Mouse (Mus musculus): ENCODE measurements around the gene Pelp1. TPM values are rescaled to one million over a fixed set of nuclear protein-coding genes. Genes with fewer than 3 reads are reported as not detected.

The Pelp1 gene
- polyA plus RNA-seq, 1 experiment = 15.5 TPM

DNA sequence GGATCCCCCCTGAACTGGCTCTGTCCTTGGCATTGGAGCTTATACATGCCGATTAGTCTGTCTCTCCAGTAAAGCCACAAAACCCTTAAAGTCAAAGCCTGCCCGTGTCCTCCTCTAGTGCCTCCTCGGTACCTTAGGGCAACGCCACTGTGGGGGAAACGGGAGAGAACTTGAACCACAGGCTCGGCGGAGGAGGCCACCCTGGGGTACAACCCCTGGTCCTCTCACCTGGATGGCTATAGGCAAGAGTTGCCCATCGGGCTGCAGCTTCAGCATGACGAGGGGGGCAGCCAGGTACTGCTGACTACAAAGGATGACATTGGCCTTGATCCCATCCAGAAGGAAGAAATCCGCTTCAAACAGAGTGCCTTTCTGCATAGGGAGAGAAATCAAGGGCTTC, 62.0 kb downstream of the Pelp1 start:
- 80% methylated on average over 10 of the region's 10 CpGs for WGBS
- peaks cover 7% of the 10 kb centered on the region for H3K27me3 ChIP-seq (ENCODE audit: control insufficient read depth, insufficient read depth, low read length)
- H3K4me1 ChIP-seq (ENCODE audit: control insufficient read depth, insufficient read depth, insufficient read length) = no peaks in the 10 kb centered on the region

DNA sequence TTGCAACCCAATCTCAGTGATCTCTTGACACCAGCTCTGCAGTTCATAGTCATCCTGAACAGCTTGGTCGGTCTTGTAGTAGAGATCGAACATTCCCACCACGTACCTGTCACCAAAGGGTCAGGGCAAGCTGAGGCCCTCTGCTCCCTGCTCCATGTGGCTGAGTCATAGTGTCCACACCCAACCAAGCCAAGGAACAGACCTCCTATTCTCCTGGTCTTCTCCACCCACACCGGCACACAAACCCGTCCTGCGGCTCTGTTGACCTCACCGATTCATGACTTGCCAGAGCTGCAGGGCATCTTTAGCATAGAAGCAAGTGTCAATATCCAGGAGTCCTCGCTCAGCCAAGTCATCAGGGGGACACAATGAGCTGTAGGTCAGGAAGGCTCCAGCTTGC, 64.3 kb downstream of the Pelp1 start:
- TF ChIP-seq CTCF (IDR thresholded peaks at IDR 0.05; ENCODE audit: extremely low read depth, insufficient read depth, insufficient read length, insufficient replicate concordance) = no peak
- Histone ChIP-seq H3K36me3 (ENCODE audit: control insufficient read depth, insufficient read depth, low read length) (no peaks in the 10 kb centered on the region), H3K27me3 (ENCODE audit: control insufficient read depth, insufficient read depth, low read length) (no peaks in the 10 kb centered on the region), H3K27ac (ENCODE audit: insufficient read depth, low read length) (no peak overlapping the region), H3K4me3 (ENCODE audit: extremely low read depth, insufficient read depth, insufficient read length) (no peak overlapping the region), H3K4me1 (ENCODE audit: control insufficient read depth, insufficient read depth, insufficient read length) (no peaks in the 10 kb centered on the region)
- 94% methylated on average over 8 of the region's 8 CpGs for WGBS
- DNase-seq (ENCODE audit: low read depth in 1 of 2, low spot score in 2 of 2) = no peak

More for the DNA sequence above, 62.0 kb downstream of the Pelp1 start:
- Histone ChIP-seq H3K27ac (ENCODE audit: insufficient read depth, low read length) (no peak overlapping the region), H3K4me3 (ENCODE audit: extremely low read depth, insufficient read depth, insufficient read length) (no peak overlapping the region), H3K36me3 (ENCODE audit: control insufficient read depth, insufficient read depth, low read length) (no peaks in the 10 kb centered on the region)
- no peak for TF ChIP-seq CTCF (IDR thresholded peaks at IDR 0.05; ENCODE audit: extremely low read depth, insufficient read depth, insufficient read length, insufficient replicate concordance)
- no peak for TF ChIP-seq POLR2A (IDR thresholded peaks at IDR 0.05; ENCODE audit: low read depth, low read length)
- DNase-seq (ENCODE audit: low read depth in 1 of 2, low spot score in 2 of 2) = no peak

DNA sequence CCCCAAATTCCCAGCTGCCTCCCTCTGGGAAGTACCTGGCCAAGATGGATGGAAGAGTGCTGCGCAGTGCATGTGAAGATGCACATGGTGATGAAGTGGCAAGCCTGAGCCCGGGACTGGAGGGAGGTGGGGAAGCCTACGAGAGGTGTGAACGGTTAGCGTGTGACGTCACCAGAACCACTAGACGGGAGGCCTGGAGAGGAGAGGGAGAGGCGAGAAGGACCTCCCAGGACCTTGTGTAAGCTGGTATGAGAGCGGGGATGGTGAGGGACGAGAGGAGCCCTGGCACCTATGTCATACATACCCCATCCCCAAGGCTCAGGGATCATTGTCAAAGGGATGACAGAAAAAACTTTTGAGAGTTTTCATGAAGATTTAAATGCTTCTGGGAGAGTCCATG, 64.8 kb downstream of the Pelp1 start:
- H3K4me1 ChIP-seq (ENCODE audit: control insufficient read depth, insufficient read depth, insufficient read length) = no peaks in the 10 kb centered on the region
- TF ChIP-seq POLR2A (IDR thresholded peaks at IDR 0.05; ENCODE audit: low read depth, low read length) (no peak), CTCF (IDR thresholded peaks at IDR 0.05; ENCODE audit: extremely low read depth, insufficient read depth, insufficient read length, insufficient replicate concordance) (no peak)
- WGBS = 81% methylated on average over 10 of the region's 10 CpGs
- H3K27ac ChIP-seq (ENCODE audit: insufficient read depth, low read length) = no peak overlapping the region
- no peaks in the 10 kb centered on the region for H3K27me3 ChIP-seq (ENCODE audit: control insufficient read depth, insufficient read depth, low read length)
- no peak overlapping the region for H3K4me3 ChIP-seq (ENCODE audit: extremely low read depth, insufficient read depth, insufficient read length)
- no peak for DNase-seq (ENCODE audit: low read depth in 1 of 2, low spot score in 2 of 2)
- no peaks in the 10 kb centered on the region for H3K36me3 ChIP-seq (ENCODE audit: control insufficient read depth, insufficient read depth, low read length)

Other genes starting within 250 kb of the Pelp1 start
- 0.32 and 0.40 TPM in 2 replicates for gene Slc16a11, start 197.3 kb downstream of the Pelp1 start, polyA plus RNA-seq (2012; rRNA removed)
- 5.3 and 5.6 TPM in 2 replicates for gene Slc16a13, start 189.0 kb downstream of the Pelp1 start, polyA plus RNA-seq (2012; rRNA removed)
- gene Bcl6b, start 180.2 kb downstream of the Pelp1 start, polyA plus RNA-seq (2012; rRNA removed) = 3.7 and 5.6 TPM in 2 replicates
- gene 0610010K14Rik, start 172.1 kb downstream of the Pelp1 start, polyA plus RNA-seq (2012; rRNA removed) = 60.0 and 85.5 TPM in 2 replicates
- 5.1 and 5.8 TPM in 2 replicates for gene Gm21988, start 170.2 kb downstream of the Pelp1 start, polyA plus RNA-seq (2012; rRNA removed)
- 83.7 and 101 TPM in 2 replicates for gene Rnasek, start 170.2 kb downstream of the Pelp1 start, polyA plus RNA-seq (2012; rRNA removed)
- 21.1 and 21.4 TPM in 2 replicates for gene Alox12, start 154.7 kb downstream of the Pelp1 start, polyA plus RNA-seq (2012; rRNA removed)
- gene Alox12e, start 87.4 kb downstream of the Pelp1 start, polyA plus RNA-seq (2012; rRNA removed) = 0.12 and 0.13 TPM in 2 replicates
- 2.5 and 4.1 TPM in 2 replicates for gene Alox15, start 58.0 kb downstream of the Pelp1 start, polyA plus RNA-seq (2012; rRNA removed)
- 145 TPM in 2 replicates for gene Arrb2, start 22.6 kb upstream of the Pelp1 start, polyA plus RNA-seq (2012; rRNA removed)
- 24.6 and 29.2 TPM in 2 replicates for gene Med11, start 41.9 kb upstream of the Pelp1 start, polyA plus RNA-seq (2012; rRNA removed)
- gene Zmynd15, start 49.4 kb upstream of the Pelp1 start, polyA plus RNA-seq (2012; rRNA removed) = 10.5 and 10.6 TPM in 2 replicates
- gene Cxcl16, start 50.0 kb upstream of the Pelp1 start, polyA plus RNA-seq (2012; rRNA removed) = 28.8 TPM in 2 replicates
- gene Tm4sf5, start 95.2 kb upstream of the Pelp1 start, polyA plus RNA-seq (2012; rRNA removed) = 0.77 and 1.3 TPM in 2 replicates
- gene Vmo1, start 104.6 kb upstream of the Pelp1 start, polyA plus RNA-seq (2012; rRNA removed) = 0.25 and 0.32 TPM in 2 replicates
- 0.18 TPM in 1 of 2 replicates, not detected in the other for gene Gltpd2, start 109.2 kb upstream of the Pelp1 start, polyA plus RNA-seq (2012; rRNA removed)
- 125 and 155 TPM in 2 replicates for gene Psmb6, start 115.3 kb upstream of the Pelp1 start, polyA plus RNA-seq (2012; rRNA removed)
- not detected in 2 replicates for gene Gm40193, start 122.9 kb upstream of the Pelp1 start, polyA plus RNA-seq (2012; rRNA removed)
- gene Pld2, start 130.0 kb upstream of the Pelp1 start, polyA plus RNA-seq (2012; rRNA removed) = 12.3 and 13.9 TPM in 2 replicates
- gene Mink1, start 152.8 kb upstream of the Pelp1 start, polyA plus RNA-seq (2012; rRNA removed) = 74.8 and 91.9 TPM in 2 replicates
- gene 4930544D05Rik, start 205.8 kb upstream of the Pelp1 start, polyA plus RNA-seq (2012; rRNA removed) = not detected in 2 replicates
- gene Chrne, start 209.2 kb upstream of the Pelp1 start, polyA plus RNA-seq (2012; rRNA removed) = 0.66 and 0.99 TPM in 2 replicates
- gene Gp1ba, start 229.1 kb upstream of the Pelp1 start, polyA plus RNA-seq (2012; rRNA removed) = 6.8 and 9.3 TPM in 2 replicates
- gene Rnf167, start 237.2 kb upstream of the Pelp1 start, polyA plus RNA-seq (2012; rRNA removed) = 137 and 158 TPM in 2 replicates
- gene Slc25a11, start 237.4 kb upstream of the Pelp1 start, polyA plus RNA-seq (2012; rRNA removed) = 73.0 and 78.7 TPM in 2 replicates
- gene Pfn1, start 244.6 kb upstream of the Pelp1 start, polyA plus RNA-seq (2012; rRNA removed) = 2,122 and 3,201 TPM in 2 replicates
- 15.3 and 20.0 TPM in 2 replicates for gene Eno3, start 247.2 kb upstream of the Pelp1 start, polyA plus RNA-seq (2012; rRNA removed)

Measured in spleen, adult 2 months (tissue).